Mouse (Mus musculus) frontal cortex, postnatal 10 days (tissue): ENCODE measurements around the gene Tsku.

Experiments
- DNase-seq, 2 experiments: peaks; one replicate each; pipeline ENCODE4 v3.0.0; 2022; ENCODE audit warnings: low spot score in 2 of 2, mixed read lengths in 1 of 2

The Tsku gene

DNA sequence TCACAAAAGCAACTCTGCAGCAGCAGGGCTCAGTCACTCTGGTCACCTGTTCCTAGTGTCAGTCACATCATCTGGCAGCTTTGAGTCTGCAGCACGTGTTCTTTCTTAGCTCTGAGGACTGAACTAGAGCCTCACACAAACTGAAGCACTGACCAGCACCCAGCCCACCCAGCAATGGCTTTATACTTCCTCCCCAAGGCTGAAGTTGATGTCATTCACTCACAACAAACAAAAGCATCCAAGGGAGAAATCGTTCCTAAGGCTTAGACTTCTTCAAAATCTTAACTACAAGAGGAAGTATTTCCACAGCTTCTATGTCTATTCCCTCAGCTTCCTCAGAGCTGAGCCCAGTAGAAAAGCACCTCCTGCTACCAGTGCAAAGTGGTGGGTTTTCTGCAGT lies 32.8 kb downstream of the Tsku start:
- no peak for DNase-seq

GRCm38 (mm10) chr7:98326051-98326450 lies 35.1 kb downstream of the Tsku start:
- DNase-seq: no peak

GRCm38 (mm10) chr7:98324228-98324627 lies 36.9 kb downstream of the Tsku start:
- DNase-seq: no peak

GRCm38 (mm10) chr7:98323288-98324019 lies 37.7 kb downstream of the Tsku start:
- DNase-seq: no peak

GRCm38 (mm10) chr7:98322415-98322814 lies 38.7 kb downstream of the Tsku start:
- no peak for DNase-seq

DNA sequence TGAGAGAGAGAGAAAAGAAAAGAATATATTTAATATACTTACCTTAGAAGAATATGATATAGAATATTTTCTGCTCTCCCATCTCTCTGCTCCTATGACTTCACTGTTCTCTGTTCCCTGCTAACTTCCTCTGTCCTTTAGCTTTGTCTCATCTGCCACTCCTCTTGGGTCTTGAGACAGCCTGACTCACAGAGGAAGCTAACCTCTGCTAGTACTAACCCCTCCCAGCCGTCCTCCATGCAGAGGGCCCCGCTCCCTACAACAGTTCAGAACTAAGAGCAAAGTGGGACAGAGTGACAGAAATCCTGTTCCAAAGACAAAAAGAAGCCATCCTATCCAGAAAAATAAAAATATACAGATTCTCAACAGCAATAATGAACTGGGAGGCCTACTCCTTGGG lies 40.0 kb downstream of the Tsku start, which contains the start of gene Acer3:
TSS of gene Acer3 (minus strand) at position 126 of the 400 bp plus-strand sequence.
- no peak for DNase-seq

GRCm38 (mm10) chr7:98320006-98320556 lies 41.0 kb downstream of the Tsku start:
- no peak for DNase-seq

DNA sequence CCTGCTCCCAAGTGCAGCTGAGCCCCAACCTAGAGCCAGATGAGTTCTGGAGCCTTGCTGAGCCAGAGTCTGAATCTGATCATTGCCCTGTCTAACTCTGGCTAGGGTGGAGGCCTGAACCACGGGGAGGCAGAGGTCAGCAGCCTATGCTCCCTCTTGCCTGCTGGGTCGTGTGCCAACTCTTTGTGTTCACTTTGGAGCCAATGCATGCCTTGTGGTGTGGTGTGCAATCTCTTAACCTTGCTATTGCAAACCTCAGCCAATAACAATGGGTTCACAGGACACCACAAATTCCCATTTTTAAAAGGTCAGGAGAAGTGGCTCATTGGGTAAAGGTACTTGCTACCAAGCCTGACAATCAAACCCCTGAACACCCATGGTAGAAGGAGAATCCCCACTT lies 44.6 kb downstream of the Tsku start:
- DNase-seq: no peak

GRCm38 (mm10) chr7:98315087-98315486 lies 46.0 kb downstream of the Tsku start:
- no peak for DNase-seq

GRCm38 (mm10) chr7:98312185-98312920 lies 48.8 kb downstream of the Tsku start:
- DNase-seq: no peak

GRCm38 (mm10) chr7:98310266-98310665 lies 50.9 kb downstream of the Tsku start:
- no peak for DNase-seq

GRCm38 (mm10) chr7:98309219-98310030 lies 51.7 kb downstream of the Tsku start:
- peak; percentile 80 to 91 for DNase-seq

DNA sequence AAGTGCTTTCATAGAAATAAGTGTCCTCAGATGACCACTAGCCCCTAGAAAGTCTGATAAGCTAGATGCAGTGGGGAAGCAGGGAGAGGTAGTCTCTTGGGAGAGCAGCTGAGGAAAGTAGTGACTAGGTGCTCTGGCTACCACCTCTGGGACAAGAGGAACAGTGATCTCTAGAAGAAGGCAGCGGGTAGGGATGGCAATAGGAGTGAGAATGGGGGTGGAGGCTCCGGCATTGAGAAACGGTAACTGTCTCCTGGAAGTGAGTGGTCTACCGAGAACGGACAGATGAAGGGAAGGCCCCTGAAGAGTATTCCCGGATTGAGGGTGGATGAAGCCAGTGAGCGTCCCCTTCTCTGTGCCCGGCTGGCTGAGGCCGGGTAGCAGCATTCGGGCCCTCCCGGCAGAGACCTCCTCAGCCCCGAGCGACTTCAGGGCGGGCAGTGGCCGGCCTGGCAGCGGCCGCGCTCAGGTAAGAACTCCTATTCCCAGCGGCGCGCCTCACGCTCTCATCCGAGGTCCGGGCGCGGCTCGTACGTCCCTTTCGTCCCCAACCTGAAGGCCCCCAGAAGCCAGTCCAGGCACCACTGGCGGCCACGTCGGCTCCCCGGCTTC lies 52.4 kb downstream of the Tsku start:
- no peak for DNase-seq

DNA sequence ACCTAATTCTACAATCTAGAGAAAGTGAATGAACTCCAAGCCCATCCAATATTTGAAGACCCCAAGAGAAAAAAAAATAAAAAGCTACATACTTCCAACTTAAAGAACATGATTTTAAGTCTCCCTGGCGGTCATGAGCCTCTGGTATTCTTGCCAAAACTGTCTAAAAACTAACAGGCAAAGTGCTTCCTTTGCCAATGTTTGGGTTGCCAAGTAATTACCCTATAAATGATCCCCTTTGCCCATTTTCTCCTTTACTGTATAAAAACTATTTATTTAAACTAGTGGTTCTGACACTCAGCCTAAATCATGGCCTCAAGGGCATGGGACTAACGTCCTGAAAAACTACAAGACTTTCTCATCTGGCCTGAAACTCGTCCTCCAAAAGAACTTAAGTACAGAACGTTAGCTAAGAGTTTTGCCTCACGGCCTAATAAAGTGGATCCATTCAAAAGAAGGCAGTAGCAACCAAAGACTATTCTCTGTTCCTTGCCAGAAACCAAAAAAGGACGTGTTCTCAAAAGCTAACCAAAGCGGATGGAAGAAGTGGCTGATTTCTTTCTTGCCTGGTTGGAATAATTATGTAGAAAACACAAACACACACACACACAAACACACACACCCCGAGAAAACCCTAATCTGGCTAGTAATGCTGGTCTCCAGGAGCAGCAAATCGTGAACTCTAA lies 53.1 kb downstream of the Tsku start:
- no peak for DNase-seq

DNA sequence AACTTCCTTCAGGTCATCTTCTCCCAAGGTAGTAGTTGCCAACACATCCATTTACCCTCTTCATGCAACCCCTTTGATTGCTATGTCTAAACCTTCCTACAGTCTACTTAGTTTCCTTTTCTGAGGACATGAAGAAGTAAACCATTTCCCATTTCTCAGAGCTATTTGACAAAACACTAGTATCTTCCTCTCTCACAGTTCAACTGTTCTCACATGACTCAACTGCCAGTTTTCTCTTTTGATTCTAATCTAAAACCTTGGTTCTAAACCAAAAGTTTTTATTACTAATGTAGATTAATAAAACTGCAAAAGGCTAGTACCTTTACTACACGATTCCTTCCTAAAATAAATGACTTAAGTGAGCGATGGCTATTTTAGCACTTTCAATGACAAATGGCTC lies 53.7 kb downstream of the Tsku start:
- no peak for DNase-seq
